Mouse (Mus musculus): ENCODE measurements around the gene Dact1.

GRCm38 (mm10) chr12:71285399-71285798, 24.3 kb upstream of the Dact1 start:
- TF ChIP-seq GATA1 (IDR thresholded peaks at IDR 0.05; ENCODE audit: low read length) (no peak), TAL1 (IDR thresholded peaks at IDR 0.05; ENCODE audit: low read length) (no peak)
